Mouse (Mus musculus): ENCODE data around the gene Synpo2.
"Not testable (repeated sequence)": the region's sequence is repeated elsewhere in the genome, so short reads cannot be mapped to it uniquely, and the experiment has no call there.

Synpo2 gene

GRCm38 (mm10) chr3:123128781-123129180 lies 107.2 kb downstream of the Synpo2 start:
- DNase-seq: no peak

DNA sequence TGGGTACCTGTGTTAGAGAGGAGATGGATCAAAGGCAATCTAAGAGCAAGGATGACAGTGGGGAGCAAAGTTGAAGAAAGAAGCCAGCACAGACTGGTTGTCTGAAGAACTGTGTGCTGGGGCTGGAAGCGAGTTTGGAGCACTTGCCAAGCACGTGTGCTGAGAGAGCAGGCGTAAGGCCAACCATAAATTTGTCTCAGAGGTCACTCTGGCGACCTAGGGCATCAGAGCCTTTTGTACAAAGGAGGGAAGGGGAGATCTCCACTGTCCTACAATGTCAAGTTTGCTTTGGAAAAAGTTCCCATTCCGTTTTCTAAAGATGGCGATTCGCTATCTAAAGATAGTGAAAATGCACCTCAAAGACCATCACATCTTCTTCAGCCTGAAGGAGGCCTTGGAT lies 107.9 kb downstream of the Synpo2 start:
- DNase-seq: no peak

GRCm38 (mm10) chr3:123126741-123127140 lies 109.2 kb downstream of the Synpo2 start:
- DNase-seq: not testable (repeated sequence)

DNA sequence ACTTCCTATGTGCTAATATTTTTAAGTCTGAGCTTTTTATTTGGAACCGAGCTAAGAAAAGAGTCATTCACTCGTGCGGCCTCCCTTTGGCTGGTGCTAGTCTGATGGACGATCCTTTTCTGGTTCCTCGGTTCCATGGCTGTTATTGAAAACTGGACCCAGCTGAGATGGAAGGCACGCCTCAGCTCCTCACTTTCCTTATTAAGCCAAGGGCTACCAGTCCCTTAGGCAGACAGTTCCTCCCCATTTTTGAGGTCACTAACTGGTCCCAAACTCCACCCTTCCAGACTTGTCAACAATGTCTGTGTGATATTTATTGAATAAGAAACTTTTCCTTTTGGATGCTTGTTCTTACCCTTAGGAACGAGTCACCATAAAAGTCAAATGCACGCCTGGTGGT lies 112.1 kb downstream of the Synpo2 start:
- no peak for DNase-seq

DNA sequence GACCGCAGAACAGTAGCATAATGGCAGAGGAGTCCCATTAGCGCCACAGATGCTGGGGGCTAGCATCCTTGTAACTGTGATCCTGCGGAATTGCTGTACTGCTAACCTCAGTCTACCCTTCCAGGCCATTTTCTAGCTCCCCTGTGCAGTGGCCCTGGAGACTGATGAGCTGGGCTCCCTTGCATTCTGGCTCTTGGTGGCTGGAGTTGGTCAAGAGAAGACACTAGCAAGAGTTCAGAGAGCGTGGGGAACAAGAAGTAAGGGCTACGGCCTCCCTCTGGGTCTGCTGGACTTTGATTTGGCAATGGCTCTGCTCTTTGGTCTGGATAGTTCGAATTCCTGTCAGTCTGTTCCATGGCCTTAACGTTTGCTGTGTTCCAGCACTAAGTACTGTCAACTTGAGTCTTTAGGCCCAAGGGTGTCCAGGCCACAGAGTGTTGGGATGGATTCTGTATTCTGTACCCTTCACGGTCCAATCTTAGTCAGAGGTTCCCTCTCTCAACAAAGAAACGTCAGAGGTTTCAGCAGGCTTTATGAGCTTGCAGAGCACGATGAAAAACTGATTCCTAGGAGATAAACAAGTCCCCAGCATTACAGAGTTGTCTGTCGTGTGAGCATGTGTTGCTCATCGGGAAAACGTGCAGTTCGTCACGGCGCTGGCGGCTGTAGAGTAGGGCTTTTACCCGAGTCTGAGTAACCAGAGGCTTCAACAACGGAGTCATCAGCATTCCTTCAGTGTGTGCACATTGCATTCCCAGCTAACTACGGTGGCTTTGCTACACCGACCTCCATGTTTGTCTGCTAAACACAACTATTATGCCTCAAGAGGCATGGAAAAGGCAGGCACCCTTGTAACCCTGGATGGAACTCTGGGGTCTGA lies 113.6 kb downstream of the Synpo2 start:
- DNase-seq: peak; percentile 27 to 34

DNA sequence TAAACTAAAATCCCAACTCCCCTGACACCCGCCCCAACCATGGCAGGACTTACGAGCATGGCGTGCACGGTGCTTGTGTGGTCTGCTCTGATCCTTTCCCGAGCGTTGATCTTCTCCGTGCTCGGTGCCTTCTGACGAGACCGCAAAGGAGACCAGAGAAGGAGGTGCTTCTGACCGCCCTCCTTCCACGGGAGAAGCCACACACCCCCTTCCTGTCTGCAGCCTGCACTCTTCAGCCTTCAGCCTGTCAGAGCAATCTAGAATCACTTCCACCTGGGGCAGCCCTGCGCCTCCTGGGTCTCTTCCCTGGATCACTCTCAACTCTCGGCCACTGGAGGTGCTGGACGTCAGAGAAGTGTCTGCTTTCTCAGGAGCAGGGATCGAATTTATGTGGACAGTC lies 119.0 kb downstream of the Synpo2 start:
- DNase-seq: peak; percentile 31 to 48

DNA sequence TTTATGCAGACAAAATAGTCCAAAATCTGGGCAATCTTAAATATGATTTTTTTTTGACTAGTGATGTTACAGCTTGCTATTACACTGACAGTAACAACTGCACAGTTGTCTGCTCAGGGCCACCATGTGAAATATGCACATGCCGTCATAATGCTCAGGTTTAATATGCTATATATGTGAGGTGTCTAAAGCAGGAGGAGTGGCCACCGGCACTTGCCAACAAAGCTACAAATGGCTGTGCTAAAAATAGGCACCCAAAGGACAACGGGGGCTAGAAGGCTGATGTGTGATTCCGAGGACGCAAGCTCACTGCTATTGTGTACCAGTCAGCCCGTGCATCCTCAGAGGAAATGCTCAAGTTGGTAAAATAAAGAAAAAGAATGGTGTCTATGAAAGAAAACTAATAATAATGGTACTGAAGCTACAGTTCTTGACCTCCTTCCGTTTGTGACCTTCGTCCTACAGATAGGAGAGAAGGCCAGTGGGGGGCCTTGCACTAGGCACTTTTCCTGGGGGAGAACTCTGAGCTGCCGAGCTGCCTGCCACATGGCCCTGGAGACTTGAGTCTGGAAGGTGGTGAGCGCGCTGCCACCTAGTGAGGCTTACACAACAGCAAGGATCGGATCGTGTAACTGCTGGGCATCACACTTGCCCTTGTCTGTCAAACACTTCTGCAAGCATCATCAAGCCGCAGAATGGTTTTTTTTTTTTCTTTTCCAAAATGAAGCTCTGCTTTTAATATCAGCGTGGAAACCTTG lies 120.0 kb downstream of the Synpo2 start:
- peak; percentile 29 to 46 for DNase-seq

DNA sequence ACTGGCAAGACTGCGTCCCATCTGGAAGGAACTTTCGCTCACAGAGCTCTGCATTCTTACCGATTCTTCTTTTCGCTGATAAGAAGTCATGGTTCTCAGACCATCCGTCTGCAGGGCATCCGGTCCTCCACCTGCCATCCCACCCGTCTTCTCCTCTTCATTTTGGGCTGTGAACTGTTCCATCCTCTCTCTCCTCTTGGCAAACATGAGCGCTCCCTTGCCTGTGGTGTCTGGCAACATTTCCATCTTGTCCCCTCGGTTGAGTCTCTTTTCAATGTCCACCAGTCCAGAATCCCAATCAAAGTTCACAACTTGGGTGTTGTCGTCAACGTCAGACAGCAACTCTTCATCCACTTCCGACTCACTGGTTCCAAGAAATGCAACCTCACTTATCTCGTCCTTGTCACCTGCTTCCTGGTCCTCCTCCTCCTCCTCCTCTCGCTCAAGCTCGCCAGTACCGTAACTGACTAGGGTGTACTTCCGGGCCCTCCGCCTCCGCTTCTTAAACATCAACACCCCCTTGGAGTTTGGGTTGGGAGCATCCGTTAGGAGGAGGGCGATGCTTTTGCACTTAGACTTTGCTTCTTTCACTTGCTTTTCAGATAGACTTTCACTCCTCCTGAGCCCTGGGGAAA lies 121.8 kb downstream of the Synpo2 start:
- DNase-seq: no peak

DNA sequence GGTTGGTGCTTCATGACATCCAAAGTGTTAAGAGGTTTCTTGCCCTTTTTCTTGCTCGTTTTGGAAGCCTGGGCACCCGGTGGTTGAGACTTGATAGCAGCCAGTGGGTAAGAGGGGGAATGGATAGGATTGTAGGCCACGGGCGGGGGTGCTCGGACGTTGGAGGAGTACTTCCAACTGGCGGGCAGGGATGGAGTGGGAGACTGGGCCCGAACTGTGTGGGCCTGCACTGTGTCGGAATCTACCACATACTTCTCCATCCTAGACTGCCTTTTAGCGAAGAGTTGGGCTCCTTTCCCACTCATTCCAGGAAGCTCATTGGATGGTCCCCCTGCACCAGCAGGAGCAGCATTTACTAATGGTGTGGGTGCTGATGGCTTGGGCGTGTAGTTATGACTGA lies 123.2 kb downstream of the Synpo2 start:
- no peak for DNase-seq

- DNase-seq: no peak
Observed at GRCm38 (mm10) chr3:123111071-123111711, 124.8 kb downstream of the Synpo2 start.

DNA sequence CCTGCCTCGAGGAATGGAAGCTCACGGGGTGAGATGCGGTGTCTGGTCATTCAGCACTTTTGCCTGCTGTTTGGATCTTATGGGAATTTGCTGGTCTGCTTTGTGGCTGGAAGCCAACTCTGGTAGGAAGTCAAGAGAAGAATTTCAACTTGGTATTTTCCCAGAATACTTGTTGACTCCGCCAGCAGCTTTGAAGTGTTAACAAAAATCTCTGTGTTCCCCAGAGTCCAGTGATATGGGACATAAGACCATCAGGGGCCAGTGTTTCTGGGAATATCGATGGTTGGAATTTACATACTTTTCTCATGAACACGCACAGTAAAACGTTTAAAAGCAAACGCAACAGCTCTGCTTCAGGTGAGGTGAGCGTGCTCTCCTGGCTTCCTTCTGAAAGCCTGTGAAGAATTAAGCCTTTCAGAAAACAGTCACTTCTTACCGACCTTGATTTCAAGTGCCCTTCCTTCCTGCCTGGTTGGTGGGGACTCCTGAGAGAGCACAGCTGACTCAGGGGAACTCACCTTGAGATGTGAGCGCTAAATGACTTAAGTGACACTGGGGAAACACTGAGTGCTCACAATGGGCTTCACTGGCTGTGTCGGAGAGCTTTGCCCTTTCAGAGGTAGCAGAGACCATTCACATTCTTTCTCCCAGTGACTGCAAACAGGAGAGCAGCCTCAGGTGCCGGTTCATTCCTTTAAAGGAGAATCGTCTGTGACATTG lies 128.0 kb downstream of the Synpo2 start:
- peak; percentile 16 to 48 for DNase-seq

DNA sequence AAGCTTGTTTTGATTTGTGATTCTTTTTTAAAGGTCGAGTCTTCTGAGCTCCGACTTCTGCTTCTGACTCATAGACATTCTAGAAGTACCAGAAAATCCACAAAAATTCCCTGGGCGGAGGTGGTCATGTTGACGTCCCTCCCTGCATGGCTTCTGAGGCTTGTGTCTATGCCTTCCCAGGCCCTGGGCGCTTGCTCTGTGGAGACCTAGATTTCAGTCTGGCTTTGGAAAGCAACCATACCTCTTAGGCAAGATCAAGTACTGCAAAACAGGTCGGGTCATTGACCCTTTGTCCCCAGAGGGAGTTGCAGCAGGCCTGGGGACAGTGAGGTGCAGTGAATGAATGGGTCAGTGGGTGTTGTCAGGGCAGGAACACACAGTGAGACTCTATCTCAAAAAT lies 131.6 kb downstream of the Synpo2 start:
- DNase-seq: no peak

DNA sequence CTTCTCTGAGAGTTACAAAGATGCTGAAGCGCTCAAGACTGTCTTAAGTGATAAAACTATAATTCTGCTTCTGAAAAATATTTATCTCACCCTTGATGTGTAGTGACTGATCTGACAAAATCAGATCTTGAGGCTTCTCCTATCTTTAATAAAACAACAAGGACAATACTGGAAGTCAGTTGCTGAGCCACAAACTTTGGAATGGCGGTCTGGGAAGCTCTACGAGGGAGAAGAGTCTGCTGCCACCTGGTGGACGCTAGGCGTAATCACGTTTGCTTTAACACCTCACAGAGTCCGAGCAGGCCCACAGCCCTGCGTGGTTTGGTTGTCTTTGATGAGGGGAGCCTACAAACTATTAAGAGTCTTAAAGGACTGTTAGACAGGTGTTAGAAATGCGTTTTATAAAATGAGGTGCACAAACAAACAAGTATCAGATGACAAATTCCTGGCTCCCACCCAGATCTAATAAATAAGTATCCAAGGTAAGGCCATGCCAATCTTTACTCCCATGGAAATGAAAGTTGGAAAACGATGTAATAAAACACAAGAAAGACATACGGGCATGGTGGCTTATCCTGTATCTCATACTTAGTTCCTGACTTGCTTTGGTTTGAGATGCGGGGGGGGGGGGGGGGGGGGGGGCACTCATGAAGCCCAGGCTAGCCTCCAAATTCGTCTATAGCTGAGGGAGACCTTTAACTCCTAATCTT lies 132.6 kb downstream of the Synpo2 start:
- DNase-seq: peak; percentile 84 to 87

GRCm38 (mm10) chr3:123101761-123102160 lies 134.2 kb downstream of the Synpo2 start:
- DNase-seq: no peak

DNA sequence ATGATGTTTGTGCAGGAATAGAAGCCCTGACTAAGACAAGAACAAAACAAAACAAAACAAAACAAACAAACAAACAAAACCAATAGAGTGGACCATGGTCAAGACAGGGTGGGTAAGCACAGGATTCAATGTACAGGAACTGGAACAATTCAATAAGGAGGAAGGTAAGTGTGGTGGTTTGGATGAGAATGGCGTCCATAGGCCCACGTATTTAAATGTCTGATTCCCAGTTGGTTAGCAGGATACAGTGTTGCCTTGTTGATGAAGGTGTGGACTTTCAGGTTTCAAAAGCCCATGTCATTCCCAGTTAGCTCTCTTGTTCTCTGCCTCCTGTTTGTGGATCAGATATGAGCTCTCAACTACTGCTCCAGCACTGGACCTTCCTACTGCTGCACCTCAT lies 140.8 kb downstream of the Synpo2 start:
- no peak for DNase-seq

GRCm38 (mm10) chr3:123093640-123094361 lies 142.1 kb downstream of the Synpo2 start:
- DNase-seq: no peak

DNA sequence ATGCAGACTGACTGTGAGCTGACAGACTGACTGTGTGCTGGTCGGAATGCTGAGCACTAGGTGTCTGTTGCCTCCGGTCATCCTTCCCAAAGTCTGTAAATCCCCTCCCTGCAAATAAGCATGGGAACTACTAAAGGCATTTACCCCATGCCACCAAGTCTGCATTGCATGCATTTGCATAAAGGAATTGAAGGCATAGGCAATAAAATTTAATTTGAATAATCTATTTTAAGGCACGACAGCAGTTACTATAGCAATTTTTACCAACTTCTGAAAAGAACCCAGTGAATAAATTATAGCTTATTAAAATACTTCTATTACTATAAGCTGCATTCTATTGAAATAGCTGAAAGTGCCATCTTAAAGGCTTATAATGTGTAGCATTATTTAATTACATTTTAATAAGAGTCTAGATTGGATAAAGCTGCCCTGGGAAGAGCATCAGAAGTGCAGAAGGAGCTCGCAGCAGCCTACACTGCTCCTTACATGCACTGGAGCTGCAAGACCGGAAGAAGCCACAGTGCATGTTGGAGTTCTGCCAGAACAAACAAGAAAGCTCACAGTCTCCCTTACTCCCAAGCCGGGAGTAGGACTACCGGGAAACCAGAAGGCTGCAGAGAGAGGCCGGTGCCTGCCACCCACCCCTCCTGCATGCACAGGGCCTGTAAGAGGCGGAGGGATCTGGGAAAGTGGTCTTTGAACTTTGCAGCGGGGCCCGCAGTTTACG lies 142.9 kb downstream of the Synpo2 start:
- DNase-seq: peak; percentile 52 to 59

DNA sequence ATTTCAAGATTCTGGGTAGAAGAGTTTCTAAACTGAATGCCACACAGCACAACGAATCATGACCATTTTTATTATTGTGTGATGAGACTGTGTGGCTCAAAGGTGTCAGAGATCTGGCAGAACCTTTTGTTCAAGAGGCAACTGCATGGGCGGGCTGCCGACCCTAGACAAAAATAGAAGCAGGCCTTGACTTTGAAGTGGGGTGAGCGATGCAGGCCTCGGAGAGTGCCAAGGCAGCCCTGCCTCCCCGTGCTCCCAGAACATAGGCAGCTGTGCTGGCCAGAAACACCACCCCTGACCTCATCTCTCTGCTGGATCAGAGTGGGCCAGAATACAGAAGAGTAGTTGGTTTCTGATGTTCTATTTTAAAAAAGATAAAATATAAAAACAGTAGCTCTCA lies 143.5 kb downstream of the Synpo2 start:
- peak in 1 of 2 experiments; percentile 27 for DNase-seq

GRCm38 (mm10) chr3:123089297-123090020 lies 146.5 kb downstream of the Synpo2 start:
- DNase-seq: no peak

- DNase-seq: no peak
Observed at GRCm38 (mm10) chr3:123088284-123088683, 147.7 kb downstream of the Synpo2 start.
